Mouse (Mus musculus): ENCODE results near the gene Smim11. TPM values are rescaled to one million over a fixed set of nuclear protein-coding genes. Genes with fewer than 3 reads are reported as not detected.

Smim11 gene
- polyA plus RNA-seq, 1 experiment from 2014 or later, result 64.4 TPM

GRCm38 (mm10) chr16:92321341-92321740 lies 20.3 kb downstream of the Smim11 start, which contains the start of gene Fam243:
Fam243 (minus strand) TSS chr16:92321441.
- Histone ChIP-seq H3K4me1 (0 out of 2 replicates have a peak, but pooled peaks cover 9% of the 10 kb centered on the region), H3K9ac (replicated peaks) (no peak within 1 kb of the TSS), H3K36me3 (no peaks in the 10 kb centered on the region), H3K4me3 (replicated peaks) (no peak within 1 kb of the TSS), H3K4me2 (no peak within 1 kb of the TSS), H3K27ac (replicated peaks) (no peak within 1 kb of the TSS), H3K9me3 (replicated peaks) (no peaks in the 10 kb centered on the region), H3K27me3 (replicated peaks) (no peaks in the 10 kb centered on the region)
- 94% methylated on average over 8 of the region's 8 CpGs for WGBS
- no peak for ATAC-seq (ENCODE audit: low FRiP score)

DNA sequence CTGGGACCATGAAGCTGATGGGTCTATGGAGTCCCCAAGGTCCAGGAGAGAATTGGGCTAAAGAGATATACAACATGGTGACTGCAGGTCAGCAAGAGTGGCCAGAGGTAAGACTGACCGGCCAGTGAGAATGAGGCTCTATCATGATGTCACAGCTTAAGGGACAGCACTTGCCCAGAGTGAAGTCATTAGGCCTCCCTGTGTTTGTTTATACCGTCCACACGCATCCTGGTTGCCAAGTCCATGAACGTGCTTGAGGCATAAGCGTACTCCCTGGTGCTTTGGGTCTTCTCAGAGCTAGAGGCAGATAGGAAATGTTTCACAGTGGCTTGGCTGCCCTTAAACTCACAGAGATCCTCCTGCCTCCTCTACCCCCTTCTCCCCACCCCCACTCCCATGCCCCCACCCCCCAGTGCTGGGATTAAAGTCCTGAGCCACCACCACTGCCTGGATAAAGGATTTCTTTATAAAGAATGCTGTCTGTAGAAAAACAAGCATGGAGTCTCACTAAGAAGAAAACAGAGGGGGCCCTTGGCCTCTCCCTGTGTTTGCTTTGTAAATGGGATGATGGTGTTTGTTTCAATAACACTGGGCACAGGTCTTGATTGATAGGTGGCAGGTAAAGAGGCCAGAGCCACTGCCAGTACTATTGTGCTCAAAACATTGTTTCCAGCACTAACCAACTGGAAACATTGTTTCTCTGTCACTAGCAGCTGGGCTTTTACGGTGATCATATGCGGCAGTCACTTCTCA lies 23.4 kb downstream of the Smim11 start:
- no peaks in the 10 kb centered on the region for H3K36me3 ChIP-seq
- no peak overlapping the region for H3K4me2 ChIP-seq
- no peak overlapping the region for H3K27ac ChIP-seq (replicated peaks)
- ATAC-seq (ENCODE audit: low FRiP score), result no peak
- H3K4me1 ChIP-seq, result 0 out of 2 replicates have a peak, but pooled peaks cover 9% of the 10 kb centered on the region
- WGBS, result 23% methylated on average over 7 of the region's 7 CpGs
- no peaks in the 10 kb centered on the region for H3K9me3 ChIP-seq (replicated peaks)
- H3K27me3 ChIP-seq (replicated peaks), result no peaks in the 10 kb centered on the region
- no peak overlapping the region for H3K9ac ChIP-seq (replicated peaks)
- H3K4me3 ChIP-seq (replicated peaks), result no peak overlapping the region

- H3K9ac ChIP-seq (replicated peaks), result no peak overlapping the region
- H3K4me1 ChIP-seq, result 0 out of 2 replicates have a peak, but pooled peaks cover 9% of the 10 kb centered on the region
- H3K27me3 ChIP-seq (replicated peaks), result no peaks in the 10 kb centered on the region
- H3K9me3 ChIP-seq (replicated peaks), result no peaks in the 10 kb centered on the region
- no peaks in the 10 kb centered on the region for H3K36me3 ChIP-seq
- no peak overlapping the region for H3K4me3 ChIP-seq (replicated peaks)
- no peak overlapping the region for H3K4me2 ChIP-seq
- H3K27ac ChIP-seq (replicated peaks), result no peak overlapping the region
- ATAC-seq (ENCODE audit: low FRiP score), result no peak
- WGBS, result 65% methylated on average over 1 of the region's 1 CpGs
Measured at GRCm38 (mm10) chr16:92325062-92325406, 23.9 kb downstream of the Smim11 start.

- H3K9me3 ChIP-seq (replicated peaks), result no peaks in the 10 kb centered on the region
- H3K27me3 ChIP-seq (replicated peaks), result no peaks in the 10 kb centered on the region
- no peak overlapping the region for H3K9ac ChIP-seq (replicated peaks)
- 80% methylated on average over 10 of the region's 10 CpGs for WGBS
- no peaks in the 10 kb centered on the region for H3K36me3 ChIP-seq
- no peak overlapping the region for H3K27ac ChIP-seq (replicated peaks)
- H3K4me1 ChIP-seq, result peaks cover 12% of the 10 kb centered on the region; the same call in 1 of the 2 replicates
- H3K4me3 ChIP-seq (replicated peaks), result no peak overlapping the region
- no peak overlapping the region for H3K4me2 ChIP-seq
- no peak for ATAC-seq (ENCODE audit: low FRiP score)
Measured at GRCm38 (mm10) chr16:92327911-92328310, 26.8 kb downstream of the Smim11 start.

- 86% methylated on average over 5 of the region's 5 CpGs for WGBS
- H3K9me3 ChIP-seq (replicated peaks), result no peaks in the 10 kb centered on the region
Measured at GRCm38 (mm10) chr16:92330966-92331365, 29.9 kb downstream of the Smim11 start.

DNA sequence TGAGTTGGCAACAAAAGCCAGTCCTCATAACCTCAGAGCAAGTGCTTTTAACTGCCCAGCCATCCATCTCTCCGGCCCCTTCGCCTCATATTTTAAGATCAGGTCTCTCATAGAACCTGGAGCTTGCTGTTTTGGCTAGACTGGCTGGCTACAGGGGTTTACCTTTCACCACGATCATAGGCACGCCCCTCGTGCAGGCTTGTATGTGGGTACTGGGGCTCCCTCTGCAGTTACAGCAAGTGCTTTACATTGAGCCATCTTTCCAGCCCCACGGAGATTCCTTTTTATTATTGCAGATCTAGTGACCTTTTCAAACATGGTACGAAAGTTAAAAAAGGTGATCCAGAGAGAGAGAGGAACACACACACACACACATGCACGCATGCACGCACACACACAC lies 33.5 kb downstream of the Smim11 start:
- no peak overlapping the region for H3K4me3 ChIP-seq (replicated peaks)
- ATAC-seq (ENCODE audit: low FRiP score), result no peak
- no peaks in the 10 kb centered on the region for H3K36me3 ChIP-seq
- H3K9me3 ChIP-seq (replicated peaks), result no peaks in the 10 kb centered on the region
- no peak overlapping the region for H3K27ac ChIP-seq (replicated peaks)
- H3K27me3 ChIP-seq (replicated peaks), result no peaks in the 10 kb centered on the region
- H3K4me1 ChIP-seq, result peaks cover 12% of the 10 kb centered on the region
- no peak overlapping the region for H3K9ac ChIP-seq (replicated peaks)
- H3K4me2 ChIP-seq, result peak overlapping the region; percentile 18; the same call in 1 of the 2 replicates
- 61% methylated on average over 9 of the region's 9 CpGs for WGBS

More at GRCm38 (mm10) chr16:92330966-92331365, 29.9 kb downstream of the Smim11 start:
- Histone ChIP-seq H3K4me3 (replicated peaks) (no peak overlapping the region), H3K36me3 (no peaks in the 10 kb centered on the region), H3K9ac (replicated peaks) (no peak overlapping the region), H3K27me3 (replicated peaks) (no peaks in the 10 kb centered on the region), H3K4me1 (peaks cover 8% of the 10 kb centered on the region; the same call in 1 of the 2 replicates), H3K4me2 (no peak overlapping the region), H3K27ac (replicated peaks) (no peak overlapping the region)
- no peak for ATAC-seq (ENCODE audit: low FRiP score)

DNA sequence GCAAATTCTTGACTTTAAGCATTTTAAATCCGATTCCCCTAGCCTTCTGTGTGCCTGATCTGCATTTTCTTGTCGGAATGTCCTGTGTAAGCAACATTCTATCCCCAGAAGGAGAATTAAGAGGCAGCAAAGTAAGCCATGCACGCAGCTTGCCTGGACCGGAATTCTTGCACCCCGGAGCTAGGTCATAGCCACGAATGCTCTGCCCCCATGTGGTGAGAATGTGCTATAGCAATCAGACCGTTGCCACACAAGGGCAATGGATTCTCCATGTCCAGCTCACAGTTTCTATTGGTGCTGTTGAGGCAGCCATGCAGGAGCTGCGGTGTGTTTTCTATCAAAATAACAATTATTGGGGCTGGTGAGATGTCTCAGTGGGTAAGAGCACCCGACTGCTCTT lies 35.2 kb downstream of the Smim11 start:
- no peak overlapping the region for H3K27ac ChIP-seq (replicated peaks)
- H3K27me3 ChIP-seq (replicated peaks), result no peaks in the 10 kb centered on the region
- H3K36me3 ChIP-seq, result no peaks in the 10 kb centered on the region
- peak; percentile 40; the same call in 1 of the 2 replicates for ATAC-seq (ENCODE audit: low FRiP score)
- H3K4me1 ChIP-seq, result peaks cover 19% of the 10 kb centered on the region
- no peak overlapping the region for H3K9ac ChIP-seq (replicated peaks)
- WGBS, result 6% methylated on average over 9 of the region's 9 CpGs
- no peaks in the 10 kb centered on the region for H3K9me3 ChIP-seq (replicated peaks)
- no peak overlapping the region for H3K4me3 ChIP-seq (replicated peaks)
- peak overlapping the region; percentile 15; the same call in 1 of the 2 replicates for H3K4me2 ChIP-seq

DNA sequence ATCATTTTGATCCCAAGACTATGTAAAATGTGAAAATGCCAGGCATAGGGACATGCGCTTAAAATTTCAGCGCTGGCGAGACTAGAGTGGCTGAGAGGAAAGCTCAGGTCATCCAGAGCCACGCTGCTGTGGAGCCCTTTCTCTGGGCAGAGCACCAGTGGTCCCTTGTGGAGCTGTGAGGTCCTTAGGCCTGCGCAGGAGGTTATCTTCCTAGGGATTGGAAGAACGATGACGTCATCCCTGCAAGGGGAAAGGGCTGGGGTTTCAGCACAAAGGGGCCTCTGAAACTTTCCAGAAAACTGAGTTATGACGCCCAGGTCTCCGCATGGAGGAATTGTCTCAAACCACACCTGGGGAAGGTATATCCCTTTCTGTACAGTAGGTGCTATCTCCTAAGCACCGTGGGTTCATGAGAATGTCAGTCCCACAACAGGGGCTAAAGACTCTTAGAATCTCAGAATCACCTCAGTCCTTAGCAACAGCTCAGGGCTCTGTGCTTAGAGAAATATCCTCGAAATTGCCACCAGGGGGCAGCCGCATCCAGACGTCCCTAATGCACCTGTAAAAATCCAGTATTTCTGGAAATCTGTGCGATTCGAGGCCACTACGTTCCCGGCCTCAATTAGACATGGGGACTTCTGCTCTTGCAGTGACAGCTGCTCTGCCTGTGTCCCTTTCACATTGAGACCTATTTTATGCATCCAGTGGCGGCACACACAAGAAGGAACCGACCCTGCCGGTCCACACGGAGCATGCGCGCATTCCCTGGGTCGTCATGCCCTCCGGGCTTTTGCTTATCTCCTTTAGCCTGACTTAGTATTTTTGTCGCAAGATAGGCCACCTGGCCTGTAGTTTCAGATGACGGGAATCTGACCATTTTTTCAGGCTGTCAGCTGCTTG lies 39.8 kb downstream of the Smim11 start:
- ATAC-seq (ENCODE audit: low FRiP score), result peak; percentile 74; the same call in 1 of the 2 replicates
- no peaks in the 10 kb centered on the region for H3K27me3 ChIP-seq (replicated peaks)
- no peak overlapping the region; the same call in 1 of the 2 replicates for H3K27ac ChIP-seq (replicated peaks)
- 28% methylated on average over 27 of the region's 27 CpGs for WGBS
- H3K4me3 ChIP-seq (replicated peaks), result peak overlapping the region; percentile 38
- peak overlapping the region; percentile 40 for H3K9ac ChIP-seq (replicated peaks)
- peaks cover 14% of the 10 kb centered on the region for H3K4me1 ChIP-seq
- peak overlapping the region; percentile 62 for H3K4me2 ChIP-seq
- H3K36me3 ChIP-seq, result no peaks in the 10 kb centered on the region
- no peaks in the 10 kb centered on the region for H3K9me3 ChIP-seq (replicated peaks)

DNA sequence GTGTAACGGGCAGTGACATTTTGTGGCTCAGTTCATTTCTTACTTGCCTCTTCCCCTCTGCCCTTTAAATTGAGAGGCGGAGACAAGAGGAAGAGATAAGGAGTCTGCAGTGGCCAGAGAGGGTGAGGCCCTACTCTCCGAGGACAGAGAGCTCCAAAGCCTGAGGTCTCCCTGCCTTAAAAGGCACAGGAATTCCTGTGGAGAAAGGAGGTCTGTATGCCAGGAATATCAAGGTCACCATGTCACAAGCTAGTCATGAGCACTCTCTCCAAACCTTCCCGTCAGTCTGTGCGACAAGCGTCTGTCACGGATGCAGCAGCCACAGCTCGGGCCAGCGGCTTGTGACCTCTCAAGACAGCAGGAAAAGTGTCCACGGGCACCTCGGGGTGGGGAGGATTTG lies 44.1 kb downstream of the Smim11 start:
- H3K4me3 ChIP-seq (replicated peaks), result no peak overlapping the region
- H3K4me1 ChIP-seq, result peaks cover 17% of the 10 kb centered on the region; the same call in 1 of the 2 replicates
- 76% methylated on average over 11 of the region's 11 CpGs for WGBS
- no peaks in the 10 kb centered on the region for H3K36me3 ChIP-seq
- no peaks in the 10 kb centered on the region for H3K9me3 ChIP-seq (replicated peaks)
- no peak for ATAC-seq (ENCODE audit: low FRiP score)
- H3K27me3 ChIP-seq (replicated peaks), result no peaks in the 10 kb centered on the region
- no peak overlapping the region for H3K9ac ChIP-seq (replicated peaks)
- H3K4me2 ChIP-seq, result no peak overlapping the region
- H3K27ac ChIP-seq (replicated peaks), result no peak overlapping the region

DNA sequence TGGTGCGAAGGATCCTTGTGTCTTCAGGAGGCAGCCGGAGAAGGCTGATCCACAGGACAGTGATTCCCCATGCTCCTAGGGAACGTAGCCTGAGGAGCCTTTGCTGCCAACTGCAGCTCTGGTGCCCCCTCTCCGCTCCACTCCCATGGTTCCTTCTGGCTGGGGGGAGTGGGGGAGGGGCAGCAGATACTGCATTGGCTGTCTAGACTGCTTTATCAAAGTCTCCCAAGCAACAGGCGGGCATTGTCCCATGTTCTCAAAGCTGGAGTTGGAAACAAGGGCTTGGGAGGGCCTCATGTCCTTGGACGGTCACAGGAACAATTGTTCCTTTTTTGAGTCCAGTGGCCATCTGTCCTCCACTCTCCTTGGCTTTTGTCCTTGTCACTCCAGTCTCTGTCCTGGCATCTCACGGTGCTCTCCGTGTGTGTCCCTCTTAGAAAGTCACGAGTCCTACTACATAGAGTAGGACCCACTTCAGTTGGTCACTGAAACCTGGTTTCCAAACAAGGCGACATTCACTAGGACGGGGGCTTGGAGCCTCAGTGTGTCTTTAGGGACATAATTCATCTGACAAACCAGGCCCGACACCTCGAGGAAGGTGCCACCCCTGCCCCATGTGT lies 45.3 kb downstream of the Smim11 start:
- H3K9ac ChIP-seq (replicated peaks), result no peak overlapping the region
- no peak overlapping the region for H3K27ac ChIP-seq (replicated peaks)
- H3K36me3 ChIP-seq, result no peaks in the 10 kb centered on the region
- H3K27me3 ChIP-seq (replicated peaks), result no peaks in the 10 kb centered on the region
- H3K4me2 ChIP-seq, result no peak overlapping the region
- 43% methylated on average over 13 of the region's 13 CpGs for WGBS
- no peak for ATAC-seq (ENCODE audit: low FRiP score)
- H3K4me1 ChIP-seq, result peaks cover 9% of the 10 kb centered on the region; the same call in 1 of the 2 replicates
- H3K9me3 ChIP-seq (replicated peaks), result no peaks in the 10 kb centered on the region
- no peak overlapping the region for H3K4me3 ChIP-seq (replicated peaks)

DNA sequence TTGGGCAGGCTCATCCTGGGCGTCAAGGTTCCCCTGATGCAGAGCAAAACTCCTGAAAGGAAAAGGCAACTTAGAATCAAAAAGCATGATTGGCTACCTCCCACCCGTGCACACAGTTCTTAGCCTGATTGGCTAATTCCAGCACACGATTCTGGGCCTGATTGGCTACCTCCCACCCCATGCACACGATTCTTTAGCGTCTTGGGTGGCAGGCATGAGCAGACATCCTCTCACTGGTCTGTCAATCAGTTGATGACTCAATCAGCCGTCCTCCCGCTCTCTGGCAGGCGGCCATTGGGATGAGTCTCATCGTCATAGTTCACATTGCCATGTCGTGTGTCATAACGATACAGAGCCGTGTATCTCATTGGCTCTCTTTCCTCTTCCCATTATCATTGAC lies 47.9 kb downstream of the Smim11 start:
- ATAC-seq (ENCODE audit: low FRiP score), result no peak; the same call in 1 of the 2 replicates
- Histone ChIP-seq H3K4me3 (replicated peaks) (no peak overlapping the region), H3K36me3 (no peaks in the 10 kb centered on the region), H3K27me3 (replicated peaks) (no peaks in the 10 kb centered on the region), H3K4me2 (no peak overlapping the region), H3K9ac (replicated peaks) (no peak overlapping the region), H3K4me1 (peaks cover 8% of the 10 kb centered on the region; the same call in 1 of the 2 replicates), H3K27ac (replicated peaks) (no peak overlapping the region), H3K9me3 (replicated peaks) (no peaks in the 10 kb centered on the region)
- 72% methylated on average over 12 of the region's 12 CpGs for WGBS
